Mouse (Mus musculus) adrenal gland, adult 2 months (tissue): ENCODE data around the gene Myrf. TPM values are rescaled to one million over a fixed set of nuclear protein-coding genes. Genes with fewer than 3 reads are reported as not detected.

ENCODE experiments used
- DNase-seq: peaks from one replicate; pipeline ENCODE4 v3.0.0; 2021
- long read RNA-seq: library from polyadenylated mRNA; stranded (forward); transcript quantifications from one replicate; pipeline ENCODE4 v2.0.0, GENCODE M21; 2021
- polyA plus RNA-seq: library from polyadenylated mRNA; depleted of rRNA; stranded (reverse); fragments of >200 nt; gene quantifications from 2 replicates; pipeline ENCODE4 v1.2.3, GENCODE M21; 2012; rRNA removed
- total RNA-seq, 2 experiments: library from RNA; stranded (reverse); gene quantifications; 2 replicates each; pipeline ENCODE4 v1.2.3; 2021

Myrf gene
- total RNA-seq = 1 to 10 TPM; 2.3 to 2.7 TPM
- 2.5 and 3.1 TPM in 2 replicates for polyA plus RNA-seq
- long read RNA-seq, partial matches to known transcripts = 0 of 1 reads
- long read RNA-seq, other reads (novel, unspliced or antisense) = 1 of 1 reads

- peak; percentile 87 for DNase-seq
Observed at GRCm38 (mm10) chr19:10240654-10241305, at the start of gene Myrf. Gene Myrf, minus strand, starts transcription at chr19:10240748.

- no peak for DNase-seq
Observed at GRCm38 (mm10) chr19:10289609-10290150, 49.1 kb upstream of the Myrf start.

- DNase-seq = no peak
Observed at GRCm38 (mm10) chr19:10288125-10289040, 47.8 kb upstream of the Myrf start.

- DNase-seq = no peak
Observed at GRCm38 (mm10) chr19:10286458-10286872, 45.9 kb upstream of the Myrf start.

- no peak for DNase-seq
Observed at GRCm38 (mm10) chr19:10280771-10281540, 40.4 kb upstream of the Myrf start.

GRCm38 (mm10) chr19:10279668-10280067 lies 39.1 kb upstream of the Myrf start:
- DNase-seq = peak; percentile 36

- DNase-seq = no peak
Observed at GRCm38 (mm10) chr19:10278669-10279324, 38.2 kb upstream of the Myrf start.

GRCm38 (mm10) chr19:10277759-10278158 lies 37.2 kb upstream of the Myrf start:
- DNase-seq = peak; percentile 33

- DNase-seq = no peak
Observed at GRCm38 (mm10) chr19:10277331-10277730, 36.8 kb upstream of the Myrf start.

GRCm38 (mm10) chr19:10276483-10277144 lies 36.1 kb upstream of the Myrf start:
- no peak for DNase-seq

- DNase-seq = no peak
Observed at GRCm38 (mm10) chr19:10274056-10274455, 33.5 kb upstream of the Myrf start.

GRCm38 (mm10) chr19:10272746-10273145 lies 32.2 kb upstream of the Myrf start:
- DNase-seq = no peak

GRCm38 (mm10) chr19:10271592-10271991 lies 31.0 kb upstream of the Myrf start:
- DNase-seq = no peak

GRCm38 (mm10) chr19:10270356-10270755 lies 29.8 kb upstream of the Myrf start:
- DNase-seq = no peak

GRCm38 (mm10) chr19:10268851-10269250 lies 28.3 kb upstream of the Myrf start:
- no peak for DNase-seq

- DNase-seq = peak; percentile 30
Observed at GRCm38 (mm10) chr19:10267953-10268352, 27.4 kb upstream of the Myrf start.

GRCm38 (mm10) chr19:10267057-10267456 lies 26.5 kb upstream of the Myrf start:
- DNase-seq = peak; percentile 26

- DNase-seq = peak; percentile 82
Observed at GRCm38 (mm10) chr19:10266196-10266850, 25.8 kb upstream of the Myrf start.

GRCm38 (mm10) chr19:10261369-10261768 lies 20.8 kb upstream of the Myrf start:
- no peak for DNase-seq
